Mouse (Mus musculus): ENCODE data around the gene Ankar. TPM values are rescaled to one million over a fixed set of nuclear protein-coding genes. Genes with fewer than 3 reads are reported as not detected.

Gene Ankar
- not detected in 2 replicates for polyA plus RNA-seq (2016; fragmentation: Nextera tagmentation; extraction: Ambion mirVana)

- no peaks in the 10 kb centered on the region for H3K27me3 ChIP-seq (ENCODE audit: low read depth, poor library complexity, severe bottlenecking)
- H3K4me3 ChIP-seq = no peak within 1 kb of the TSS
- no peak for DNase-seq (ENCODE audit: low spot score)
- H3K27ac ChIP-seq (replicated peaks) = no peak within 1 kb of the TSS
- 79% methylated on average over 11 of the region's 11 CpGs for WGBS
- no peaks in the 10 kb centered on the region for H3K4me1 ChIP-seq
- no peaks in the 10 kb centered on the region for H3K9me3 ChIP-seq (replicated peaks)
- no peaks in the 10 kb centered on the region for H3K36me3 ChIP-seq
Observed at GRCm38 (mm10) chr1:72700479-72700878, at the start of gene Ankar. Ankar (minus strand) TSS chr1:72700579.

GRCm38 (mm10) chr1:72746382-72746781 is 46.0 kb upstream of the Ankar start:
- 69% methylated on average over 7 of the region's 7 CpGs for WGBS

GRCm38 (mm10) chr1:72744816-72745506 is 44.6 kb upstream of the Ankar start:
- DNase-seq (ENCODE audit: low spot score) = no peak
- Histone ChIP-seq H3K27me3 (ENCODE audit: low read depth, poor library complexity, severe bottlenecking) (no peaks in the 10 kb centered on the region), H3K27ac (replicated peaks) (no peak overlapping the region), H3K4me1 (peaks cover under 1% of the 10 kb centered on the region), H3K4me3 (no peak overlapping the region), H3K9me3 (replicated peaks) (no peaks in the 10 kb centered on the region), H3K36me3 (no peaks in the 10 kb centered on the region)
- 87% methylated on average over 8 of the region's 8 CpGs for WGBS

More at GRCm38 (mm10) chr1:72746382-72746781, 46.0 kb upstream of the Ankar start:
- DNase-seq (ENCODE audit: low spot score) = no peak
- Histone ChIP-seq H3K36me3 (no peaks in the 10 kb centered on the region), H3K27me3 (ENCODE audit: low read depth, poor library complexity, severe bottlenecking) (no peaks in the 10 kb centered on the region), H3K27ac (replicated peaks) (no peak overlapping the region), H3K9me3 (replicated peaks) (no peaks in the 10 kb centered on the region), H3K4me1 (no peaks in the 10 kb centered on the region), H3K4me3 (no peak overlapping the region)

GRCm38 (mm10) chr1:72741406-72741805 is 41.0 kb upstream of the Ankar start:
- no peak overlapping the region for H3K4me3 ChIP-seq
- no peak for DNase-seq (ENCODE audit: low spot score)
- 0 out of 2 replicates have a peak overlapping the region, but pooled peaks have one; percentile 28 for H3K27ac ChIP-seq (replicated peaks)
- no peaks in the 10 kb centered on the region for H3K9me3 ChIP-seq (replicated peaks)
- peaks cover 19% of the 10 kb centered on the region for H3K4me1 ChIP-seq
- H3K27me3 ChIP-seq (ENCODE audit: low read depth, poor library complexity, severe bottlenecking) = no peaks in the 10 kb centered on the region
- H3K36me3 ChIP-seq = no peaks in the 10 kb centered on the region
- WGBS = 89% methylated on average over 5 of the region's 5 CpGs

- H3K27me3 ChIP-seq (ENCODE audit: low read depth, poor library complexity, severe bottlenecking) = no peaks in the 10 kb centered on the region
- peak overlapping the region; percentile 53 for H3K27ac ChIP-seq (replicated peaks)
- no peak overlapping the region for H3K4me3 ChIP-seq
- WGBS = 65% methylated on average over 10 of the region's 10 CpGs
- no peak for DNase-seq (ENCODE audit: low spot score)
- H3K9me3 ChIP-seq (replicated peaks) = no peaks in the 10 kb centered on the region
- H3K36me3 ChIP-seq = no peaks in the 10 kb centered on the region
- H3K4me1 ChIP-seq = peaks cover 21% of the 10 kb centered on the region
Observed at GRCm38 (mm10) chr1:72739681-72740063, 39.3 kb upstream of the Ankar start.

- peak overlapping the region; percentile 53 for H3K27ac ChIP-seq (replicated peaks)
- H3K4me3 ChIP-seq = no peak overlapping the region
- H3K4me1 ChIP-seq = peaks cover 21% of the 10 kb centered on the region
- no peaks in the 10 kb centered on the region for H3K9me3 ChIP-seq (replicated peaks)
- DNase-seq (ENCODE audit: low spot score) = no peak
- H3K27me3 ChIP-seq (ENCODE audit: low read depth, poor library complexity, severe bottlenecking) = no peaks in the 10 kb centered on the region
- H3K36me3 ChIP-seq = no peaks in the 10 kb centered on the region
- 79% methylated on average over 15 of the region's 15 CpGs for WGBS
Observed at GRCm38 (mm10) chr1:72738946-72739680, 38.7 kb upstream of the Ankar start.

- Histone ChIP-seq H3K36me3 (no peaks in the 10 kb centered on the region), H3K9me3 (replicated peaks) (no peaks in the 10 kb centered on the region), H3K27me3 (ENCODE audit: low read depth, poor library complexity, severe bottlenecking) (no peaks in the 10 kb centered on the region), H3K27ac (replicated peaks) (no peak overlapping the region), H3K4me1 (peaks cover 21% of the 10 kb centered on the region), H3K4me3 (no peak overlapping the region)
- WGBS = 79% methylated on average over 13 of the region's 13 CpGs
- no peak for DNase-seq (ENCODE audit: low spot score)
Observed at GRCm38 (mm10) chr1:72736397-72737125, 36.2 kb upstream of the Ankar start.

- H3K27me3 ChIP-seq (ENCODE audit: low read depth, poor library complexity, severe bottlenecking) = no peaks in the 10 kb centered on the region
- 81% methylated on average over 9 of the region's 9 CpGs for WGBS
- H3K27ac ChIP-seq (replicated peaks) = no peak overlapping the region
- H3K9me3 ChIP-seq (replicated peaks) = no peaks in the 10 kb centered on the region
- H3K4me1 ChIP-seq = peaks cover 13% of the 10 kb centered on the region
- H3K4me3 ChIP-seq = no peak overlapping the region
- no peak for DNase-seq (ENCODE audit: low spot score)
- no peaks in the 10 kb centered on the region for H3K36me3 ChIP-seq
Observed at GRCm38 (mm10) chr1:72733191-72733691, 32.9 kb upstream of the Ankar start.

- 91% methylated on average over 10 of the region's 10 CpGs for WGBS
- Histone ChIP-seq H3K4me3 (no peak overlapping the region), H3K36me3 (no peaks in the 10 kb centered on the region), H3K27ac (replicated peaks) (no peak overlapping the region), H3K4me1 (peaks cover 4% of the 10 kb centered on the region), H3K9me3 (replicated peaks) (no peaks in the 10 kb centered on the region), H3K27me3 (ENCODE audit: low read depth, poor library complexity, severe bottlenecking) (no peaks in the 10 kb centered on the region)
- DNase-seq (ENCODE audit: low spot score) = no peak
Observed at GRCm38 (mm10) chr1:72730126-72730525, 29.7 kb upstream of the Ankar start.

GRCm38 (mm10) chr1:72728781-72729180 is 28.4 kb upstream of the Ankar start:
- no peak for DNase-seq (ENCODE audit: low spot score)
- Histone ChIP-seq H3K27me3 (ENCODE audit: low read depth, poor library complexity, severe bottlenecking) (no peaks in the 10 kb centered on the region), H3K4me1 (peaks cover 4% of the 10 kb centered on the region), H3K9me3 (replicated peaks) (no peaks in the 10 kb centered on the region), H3K27ac (replicated peaks) (no peak overlapping the region), H3K36me3 (no peaks in the 10 kb centered on the region), H3K4me3 (no peak overlapping the region)
- 93% methylated on average over 4 of the region's 4 CpGs for WGBS

GRCm38 (mm10) chr1:72725941-72726340 is 25.6 kb upstream of the Ankar start:
- no peaks in the 10 kb centered on the region for H3K9me3 ChIP-seq (replicated peaks)
- H3K27ac ChIP-seq (replicated peaks) = no peak overlapping the region
- H3K36me3 ChIP-seq = 0 out of 2 replicates have a peak, but pooled peaks cover 9% of the 10 kb centered on the region
- no peak overlapping the region for H3K4me3 ChIP-seq
- peaks cover 10% of the 10 kb centered on the region for H3K4me1 ChIP-seq
- no peak for DNase-seq (ENCODE audit: low spot score)
- 97% methylated on average over 13 of the region's 13 CpGs for WGBS
- H3K27me3 ChIP-seq (ENCODE audit: low read depth, poor library complexity, severe bottlenecking) = no peaks in the 10 kb centered on the region

- Histone ChIP-seq H3K27me3 (ENCODE audit: low read depth, poor library complexity, severe bottlenecking) (no peaks in the 10 kb centered on the region), H3K27ac (replicated peaks) (no peak overlapping the region), H3K9me3 (replicated peaks) (no peaks in the 10 kb centered on the region), H3K36me3 (0 out of 2 replicates have a peak, but pooled peaks cover 11% of the 10 kb centered on the region), H3K4me3 (no peak overlapping the region), H3K4me1 (peaks cover 15% of the 10 kb centered on the region)
- DNase-seq (ENCODE audit: low spot score) = no peak
- 93% methylated on average over 2 of the region's 2 CpGs for WGBS
Observed at GRCm38 (mm10) chr1:72724354-72724753, 24.0 kb upstream of the Ankar start.
